Mouse (Mus musculus) adrenal gland (tissue): ENCODE measurements around the gene Tesk2.
"Not testable (repeated sequence)": the region's sequence is repeated elsewhere in the genome, so short reads cannot be mapped to it uniquely, and the experiment has no call there.

Source experiments
- intact Hi-C: fragments of 180-260 bp; cut with DNase I; formaldehyde crosslinking; loops from one replicate; pipeline ENCODE4 v1.15.1; 2025
- long read RNA-seq, 2 experiments: library from polyadenylated mRNA; unstranded; transcript quantifications; one replicate each; pipeline ENCODE4 v2.0.0; 2020; ENCODE audit warnings: borderline replicate concordance in 1 of 2; ENCODE audit not compliant: insufficient replicate concordance in 1 of 2

Gene Tesk2
- long read RNA-seq, experiment 1: 0 reads
- long read RNA-seq, experiment 2: 0 reads

DNA sequence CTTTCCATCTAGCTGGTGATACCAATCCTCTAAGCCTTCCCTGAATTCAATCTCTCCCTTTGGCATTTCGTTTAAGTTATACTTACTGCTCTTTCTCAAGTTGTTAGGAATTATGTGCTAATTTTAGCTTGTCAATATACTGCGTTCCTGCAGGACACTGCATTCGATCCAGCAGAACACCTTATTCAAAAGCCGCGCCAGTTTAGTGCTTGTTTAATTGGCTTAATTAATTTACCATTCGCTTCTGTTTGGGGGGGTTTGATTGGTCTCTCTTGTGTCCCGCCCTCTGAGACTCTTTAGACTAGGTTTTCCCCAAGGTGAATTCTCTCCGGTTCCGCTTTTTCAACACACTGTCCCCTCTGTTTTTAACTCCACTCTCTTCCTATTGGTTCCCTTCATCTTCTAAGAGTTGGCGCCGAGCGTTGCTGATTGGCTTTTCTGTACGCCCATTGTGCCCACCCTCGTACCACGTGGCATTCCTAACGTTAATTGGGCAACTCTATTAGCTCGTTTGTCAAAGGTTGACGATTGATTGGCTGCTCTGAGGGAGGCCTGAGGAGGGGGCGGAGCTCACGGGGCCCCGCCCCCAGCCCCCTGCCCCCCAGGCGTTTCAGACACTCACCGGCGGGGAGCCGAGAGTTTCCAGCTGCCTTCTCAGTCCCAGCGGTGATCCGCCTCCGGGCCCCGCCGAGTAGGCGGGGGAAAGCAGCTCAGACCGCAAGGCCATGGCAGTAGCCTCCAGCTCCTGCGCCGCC lies at the start of gene Tesk2:
TSS of gene Tesk2 (plus strand) at position 606 of the 755 bp plus-strand sequence.
- intact Hi-C loops: no loop called here

- intact Hi-C loops: no loop called here
Measured at GRCm38 (mm10) chr4:116672785-116673184, 48.0 kb upstream of the Tesk2 start.

- intact Hi-C loops: loop anchor here (5.0 kb wide), 1 partner anchor 47 kb away; the partner anchor contains the start of gene Nasp
Measured at GRCm38 (mm10) chr4:116674761-116675160, 46.0 kb upstream of the Tesk2 start.

- intact Hi-C loops: loop anchor here (5.0 kb wide), 1 partner anchor 49 kb away; the partner anchor contains the start of gene Nasp
Measured at GRCm38 (mm10) chr4:116676027-116676426, 44.7 kb upstream of the Tesk2 start.

DNA sequence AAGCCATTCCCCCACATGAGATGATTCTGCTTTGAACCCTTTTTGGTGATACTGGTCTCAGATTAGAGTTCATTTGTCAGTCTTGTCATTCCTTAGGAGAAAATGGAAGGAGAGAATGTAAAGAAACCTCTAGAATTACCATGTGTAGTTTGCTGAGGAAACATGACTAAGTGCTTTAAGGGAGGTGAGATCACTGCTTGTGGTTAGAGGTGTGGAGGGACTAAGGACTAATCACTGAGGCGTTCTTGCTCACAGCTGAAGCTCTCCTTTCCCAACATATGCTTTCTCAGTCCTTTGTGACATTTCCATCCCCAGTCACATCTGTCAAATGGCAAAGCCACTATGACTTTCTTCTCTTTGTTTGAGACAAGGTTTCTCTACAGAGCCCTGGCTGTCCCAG lies 42.9 kb upstream of the Tesk2 start:
- intact Hi-C loops: loop anchor here (5.0 kb wide), 1 partner anchor 51 kb away; the partner anchor contains the start of gene Nasp

- intact Hi-C loops: loop anchor here (5.0 kb wide), 1 partner anchor 52 kb away; the partner anchor contains the start of gene Nasp
Measured at GRCm38 (mm10) chr4:116679141-116679540, 41.6 kb upstream of the Tesk2 start.

- intact Hi-C loops: not testable (repeated sequence)
Measured at GRCm38 (mm10) chr4:116680521-116680920, 40.2 kb upstream of the Tesk2 start.

DNA sequence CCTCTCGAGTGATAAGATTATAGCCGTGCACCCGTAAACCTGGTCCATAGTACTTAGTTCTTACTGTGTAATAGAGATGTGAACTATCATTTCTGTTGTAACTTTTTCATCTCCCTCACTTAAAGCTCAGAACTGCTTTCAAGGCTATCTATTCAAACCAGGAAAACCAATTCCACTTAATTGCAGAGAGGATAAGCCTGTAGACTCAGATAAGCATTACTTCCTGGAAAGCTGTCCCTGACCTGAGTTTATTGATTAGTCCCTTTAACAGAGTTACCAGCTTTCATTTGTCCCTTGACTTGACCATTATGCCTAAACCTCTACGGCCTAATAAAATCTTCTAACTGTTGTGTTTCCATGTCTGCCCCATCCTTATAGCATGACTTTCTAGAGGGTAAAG lies 36.8 kb upstream of the Tesk2 start:
- intact Hi-C loops: no loop called here

GRCm38 (mm10) chr4:116684665-116685064 lies 36.1 kb upstream of the Tesk2 start:
- intact Hi-C loops: loop anchor here (5.0 kb wide), 1 partner anchor 37 kb away; no protein-coding TSS in a partner anchor

DNA sequence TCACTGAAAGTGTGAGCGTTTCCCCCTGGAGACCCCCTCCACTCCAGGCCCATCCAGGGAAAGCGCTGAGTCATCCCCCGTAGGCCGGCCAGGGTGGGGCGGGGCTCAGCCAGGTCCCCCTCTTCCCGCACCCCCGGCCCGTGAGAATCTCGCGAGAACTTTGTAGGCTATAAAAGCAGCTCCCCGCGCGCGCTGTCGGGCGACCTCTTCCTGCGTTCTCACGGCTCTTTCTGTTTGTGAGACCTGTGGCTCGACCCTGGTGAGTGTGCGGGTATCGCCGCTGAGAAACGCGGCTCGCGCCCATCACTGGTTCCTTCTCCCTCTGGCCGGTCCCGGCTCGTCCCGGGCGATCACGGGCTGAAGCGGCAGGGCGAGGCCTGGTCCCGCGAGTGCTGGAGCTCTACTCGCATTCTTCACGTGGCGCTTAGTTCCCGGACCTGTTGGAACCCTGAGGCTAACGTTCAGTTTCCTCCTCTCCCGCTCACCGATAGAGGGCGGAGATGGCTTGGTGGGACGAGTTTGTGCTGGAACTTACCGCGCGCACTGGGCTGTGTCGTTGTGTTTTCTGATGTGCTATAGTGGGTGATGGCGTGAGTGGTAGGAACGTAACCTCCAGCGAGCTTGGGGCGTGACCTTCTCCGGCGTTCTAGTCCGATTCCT lies 35.2 kb upstream of the Tesk2 start, which contains the start of gene Prdx1:
TSS of gene Prdx1 (plus strand) at position 143 of the 660 bp plus-strand sequence.
- intact Hi-C loops: loop anchor here (5.0 kb wide), 1 partner anchor 38 kb away; no protein-coding TSS in a partner anchor

- intact Hi-C loops: loop anchor here (5.0 kb wide), 1 partner anchor 40 kb away; no protein-coding TSS in a partner anchor
Measured at GRCm38 (mm10) chr4:116687041-116687440, 33.7 kb upstream of the Tesk2 start.

DNA sequence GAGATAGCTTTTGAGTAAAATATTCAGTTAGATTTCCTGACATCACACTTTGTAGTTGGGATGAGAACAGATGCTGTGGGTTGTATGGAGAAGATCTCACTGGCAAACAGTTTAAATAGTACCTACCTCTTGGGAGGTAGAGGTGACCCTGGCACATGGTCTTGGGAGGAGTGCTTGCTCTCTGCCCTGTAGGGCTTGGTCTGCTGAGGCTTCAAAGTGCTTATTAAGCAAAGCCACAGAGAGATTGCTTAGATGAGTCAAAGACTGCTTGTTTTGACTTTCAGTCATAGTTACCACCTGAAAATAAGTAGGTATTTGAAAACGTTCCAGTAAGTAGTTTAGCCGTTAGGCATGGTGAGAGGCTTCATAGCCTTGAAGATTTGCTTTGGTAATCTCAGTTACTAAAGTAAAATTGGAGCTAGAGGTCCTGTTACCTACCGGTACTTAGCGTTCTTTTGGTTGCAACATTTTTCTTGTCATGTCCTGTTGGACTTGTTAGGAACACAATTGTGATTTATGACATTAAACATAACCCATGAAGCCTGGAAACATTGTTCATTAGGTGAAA lies 31.4 kb upstream of the Tesk2 start:
- intact Hi-C loops: loop anchor here (5.0 kb wide), 1 partner anchor 42 kb away; no protein-coding TSS in a partner anchor

- intact Hi-C loops: no loop called here
Measured at GRCm38 (mm10) chr4:116692146-116692545, 28.6 kb upstream of the Tesk2 start.

DNA sequence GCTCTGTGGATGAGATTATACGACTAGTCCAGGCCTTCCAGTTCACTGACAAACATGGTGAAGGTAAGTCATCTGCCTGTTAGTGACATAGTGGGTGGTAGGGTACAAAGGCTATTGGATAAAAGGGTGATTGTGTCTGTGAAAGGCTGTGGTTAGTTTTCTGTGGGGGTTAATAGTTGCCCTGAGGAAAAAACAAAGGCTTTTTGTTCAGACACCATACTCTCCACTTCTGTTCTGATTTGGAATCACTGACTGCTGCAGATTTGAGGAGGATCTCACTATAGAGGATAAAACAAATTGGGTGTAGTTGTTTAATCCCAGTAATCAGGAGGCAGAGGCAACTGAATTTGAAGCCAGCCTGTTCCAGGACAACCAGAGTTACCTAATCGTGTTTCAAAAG lies 27.0 kb upstream of the Tesk2 start:
- intact Hi-C loops: no loop called here

DNA sequence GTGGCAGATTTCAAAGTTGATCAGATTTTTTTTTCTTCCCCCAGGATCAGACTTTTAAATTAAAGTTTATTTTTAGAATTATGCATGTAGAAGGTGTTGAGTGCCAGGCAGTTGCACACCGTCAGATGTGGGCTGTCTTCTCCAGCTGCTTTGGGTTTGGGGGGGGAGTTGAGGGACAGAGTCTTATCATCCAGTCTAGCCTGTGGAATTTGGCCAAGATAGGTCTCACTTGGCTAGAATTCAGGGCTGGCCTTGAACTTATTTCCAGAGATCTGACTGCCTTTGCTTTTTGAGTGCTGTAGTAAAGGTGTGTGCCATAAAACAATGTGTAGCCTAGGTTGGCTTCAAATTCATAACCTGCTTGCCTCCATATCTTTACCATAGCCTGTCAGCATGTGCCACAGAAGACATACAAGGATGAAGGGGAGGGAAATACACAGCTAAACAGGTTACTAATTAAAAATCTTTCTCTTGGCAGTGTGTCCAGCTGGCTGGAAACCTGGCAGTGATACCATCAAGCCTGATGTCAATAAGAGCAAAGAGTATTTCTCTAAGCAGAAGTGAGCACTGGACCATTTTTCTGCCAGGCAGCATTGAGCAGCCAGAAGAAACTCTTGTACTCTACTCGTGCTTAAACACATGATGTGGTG lies 21.9 kb upstream of the Tesk2 start:
- intact Hi-C loops: no loop called here

- intact Hi-C loops: no loop called here
Measured at GRCm38 (mm10) chr4:116700964-116701363, 19.8 kb upstream of the Tesk2 start.

GRCm38 (mm10) chr4:116703804-116704203 lies 16.9 kb upstream of the Tesk2 start:
- intact Hi-C loops: no loop called here

DNA sequence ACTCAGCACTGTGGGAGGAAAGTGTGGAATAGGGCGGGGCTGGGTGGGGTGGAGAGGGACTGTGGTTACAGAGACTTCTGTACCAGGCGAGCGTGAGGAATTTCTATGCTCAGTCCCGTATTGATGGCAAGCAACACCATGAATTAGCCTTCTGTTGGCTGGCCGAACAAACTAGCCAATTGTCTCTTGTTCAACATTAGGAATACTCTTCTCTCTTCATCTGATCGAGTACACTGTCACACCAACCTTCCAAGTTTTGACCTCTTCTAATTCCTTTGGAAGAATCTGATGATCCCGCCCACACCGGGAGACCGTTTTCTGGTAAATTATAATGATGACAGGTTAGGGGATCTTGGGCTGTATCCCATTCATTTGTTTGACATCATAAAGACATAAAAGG lies 13.1 kb upstream of the Tesk2 start:
- intact Hi-C loops: no loop called here

- intact Hi-C loops: no loop called here
Measured at GRCm38 (mm10) chr4:116708201-116708764, 12.5 kb upstream of the Tesk2 start, which contains the start of the genes Mmachc and Ccdc163. Mmachc (minus strand) TSS chr4:116708406. Ccdc163 (plus strand) TSS chr4:116708509.

DNA sequence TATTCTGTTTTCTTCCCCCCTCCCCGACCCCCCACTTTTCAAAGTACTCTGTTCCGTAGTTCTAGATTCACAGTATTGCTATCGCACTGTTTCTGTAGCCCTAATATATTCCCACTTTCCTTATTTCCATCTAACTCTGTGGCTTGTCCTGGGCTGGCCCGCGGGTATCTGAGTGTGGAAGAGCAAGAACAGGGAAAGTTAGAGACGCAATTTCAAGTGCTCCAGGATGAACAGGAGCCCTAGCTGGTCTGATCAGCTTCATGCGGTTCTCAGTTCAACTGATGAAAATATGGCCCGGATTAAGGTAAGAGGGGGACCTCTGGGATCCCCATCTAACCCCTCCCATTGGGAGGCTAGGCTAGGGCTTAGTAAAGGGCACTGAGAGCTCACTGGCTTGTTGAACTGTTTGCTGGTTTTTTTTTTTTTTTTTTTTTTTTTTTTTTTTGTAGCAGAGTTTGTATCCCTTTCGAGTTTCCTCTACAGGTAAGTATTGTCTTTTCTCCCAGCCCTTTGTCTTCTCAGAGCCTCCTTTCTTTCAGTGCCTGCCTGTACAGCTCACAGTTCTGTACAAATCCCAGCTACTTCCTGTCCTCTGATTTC lies 11.9 kb upstream of the Tesk2 start:
- intact Hi-C loops: no loop called here
